Mouse (Mus musculus) heart, embryonic 14.5 days (tissue): ENCODE measurements around the gene Cfap298. TPM values are rescaled to one million over a fixed set of nuclear protein-coding genes. Genes with fewer than 3 reads are reported as not detected.

Experiments used
- ATAC-seq: fragments of 200-750 bp; cut with Nextera tagmentation; 2 replicates; pipeline ENCODE4 v1.8.0; 2017; ENCODE audit warnings: low read depth, moderate TSS enrichment; ENCODE audit not compliant: insufficient number of reproducible peaks, insufficient read depth, low FRiP score
- H3K27ac ChIP-seq, 2 experiments: fragments of 200-500 bp in 1 of 2; fragments of 300-500 bp in 1 of 2; sonication (generic) in 1 of 2; replicated peaks in 1 of 2; 2 replicates each; pipeline ENCODE4 v1.5.1; 2012 to 2014; ENCODE audit warnings: low read depth in 2 of 2, low read length in 2 of 2, control low read depth in 1 of 2, mild to moderate bottlenecking in 1 of 2, mixed read lengths in 1 of 2; ENCODE audit not compliant: control insufficient read depth in 1 of 2, insufficient read depth in 1 of 2
- H3K27me3 ChIP-seq: fragments of 300-500 bp; sonication (generic); 2 replicates; pipeline ENCODE4 v1.6.1; 2014; ENCODE audit warnings: mild to moderate bottlenecking, low read length, control low read depth; ENCODE audit not compliant: control insufficient read depth, insufficient read depth
- H3K36me3 ChIP-seq: fragments of 300-500 bp; sonication (generic); 2 replicates; pipeline ENCODE4 v1.6.1; 2014; ENCODE audit warnings: mild to moderate bottlenecking, control low read depth, low read length, mixed read lengths; ENCODE audit not compliant: control insufficient read depth, insufficient read depth
- H3K4me1 ChIP-seq, 2 experiments: fragments of 200-500 bp in 1 of 2; fragments of 300-500 bp in 1 of 2; sonication (generic) in 1 of 2; 2 replicates each; pipeline ENCODE4 v1.6.1; 2012 to 2014; ENCODE audit warnings: low read length in 2 of 2, control low read depth in 1 of 2, mixed read lengths in 1 of 2; ENCODE audit not compliant: control insufficient read depth in 2 of 2, insufficient read depth in 2 of 2
- H3K4me2 ChIP-seq: fragments of 300-500 bp; sonication (generic); 2 replicates; pipeline ENCODE4 v1.6.1; 2014; ENCODE audit warnings: mild to moderate bottlenecking, low read length
- H3K4me3 ChIP-seq, 2 experiments: fragments of 200-500 bp in 1 of 2; fragments of 300-500 bp in 1 of 2; sonication (generic) in 1 of 2; 2 replicates each; pipeline ENCODE4 v1.5.1; 2012 to 2014; ENCODE audit warnings: low read length in 2 of 2, mild to moderate bottlenecking in 2 of 2, control low read depth in 1 of 2, low read depth in 1 of 2, moderate library complexity in 1 of 2; ENCODE audit not compliant: control insufficient read depth in 1 of 2, insufficient read depth in 1 of 2
- H3K9ac ChIP-seq: fragments of 300-500 bp; sonication (generic); 2 replicates; pipeline ENCODE4 v1.6.1; 2014; ENCODE audit warnings: mild to moderate bottlenecking, low read length
- H3K9me3 ChIP-seq: fragments of 300-500 bp; sonication (generic); 2 replicates; pipeline ENCODE4 v1.6.1; 2016; ENCODE audit warnings: low read length, control low read depth; ENCODE audit not compliant: control insufficient read depth
- WGBS: fragments of 180-500 bp; shearing (Covaris S2); extraction: QIAGEN DNeasy Blood & Tissue Kit; methylation state at CpG from one replicate; pipeline ENCODE4 v1.1.7; 2014; 5-methylcytosine and 5-hydroxymethylcytosine counted together
- polyA plus RNA-seq: library from polyadenylated mRNA; unstranded; fragments of >200 nt; fragmentation: Nextera tagmentation; extraction: Ambion mirVana; gene quantifications from 2 replicates; pipeline ENCODE4 v1.2.1, GENCODE M21; 2014

The Cfap298 gene
- polyA plus RNA-seq, 1 experiment from 2014 or later = 36.6 TPM

DNA sequence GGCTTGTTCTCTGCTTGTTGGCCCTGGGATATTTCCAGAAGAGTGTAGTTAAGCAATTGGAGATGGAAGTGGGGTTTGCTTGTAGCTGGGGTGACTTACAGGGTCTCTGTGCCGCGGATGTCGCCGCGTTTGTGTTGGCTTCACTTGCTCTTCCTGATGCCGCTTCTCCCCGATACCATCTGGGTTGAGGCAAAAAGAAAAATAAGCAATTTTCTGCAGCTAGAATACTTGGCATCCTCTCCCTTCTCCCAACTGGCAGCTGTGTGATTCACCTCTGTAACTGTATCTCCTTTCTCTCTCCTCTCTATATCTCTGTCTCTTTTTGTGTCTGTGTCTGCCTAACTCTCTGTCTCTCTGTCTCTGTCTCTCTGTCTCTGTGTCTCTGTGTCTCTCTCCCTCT is 41.9 kb downstream of the Cfap298 start:
- 0 out of 2 replicates have a peak, but pooled peaks cover 2% of the 10 kb centered on the region for H3K9me3 ChIP-seq
- H3K27me3 ChIP-seq = no peaks in the 10 kb centered on the region
- no peak for ATAC-seq
- H3K9ac ChIP-seq = no peak overlapping the region
- H3K4me1 ChIP-seq = peaks cover 11 to 15% of the 10 kb centered on the region in 2 experiments
- 78% methylated on average over 7 of the region's 7 CpGs for WGBS
- no peak overlapping the region for H3K4me2 ChIP-seq
- H3K27ac ChIP-seq = 0 out of 4 replicates have a peak overlapping the region, but pooled peaks of 1 of the 2 experiments have one; percentile 3
- H3K4me3 ChIP-seq = no peak overlapping the region
- no peaks in the 10 kb centered on the region for H3K36me3 ChIP-seq

DNA sequence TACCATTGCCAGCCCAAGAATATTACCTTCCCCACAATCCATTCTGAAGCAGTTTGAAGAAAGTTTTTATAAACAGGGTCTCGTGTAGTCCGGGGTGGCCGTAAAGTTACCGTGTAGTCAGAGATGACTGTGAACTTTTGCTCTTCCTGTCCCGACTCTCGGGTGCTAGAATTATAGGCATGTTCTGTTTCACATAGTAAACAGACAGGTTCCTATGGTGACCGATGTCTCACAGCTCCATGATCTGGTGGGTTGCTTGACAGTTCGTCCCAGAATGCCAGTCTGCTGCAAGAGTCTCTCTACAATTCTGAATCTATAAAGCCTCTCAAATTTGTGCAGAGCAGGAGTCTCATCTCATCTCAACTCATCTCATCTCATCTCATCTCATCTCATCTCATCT is 42.8 kb downstream of the Cfap298 start:
- Histone ChIP-seq H3K9me3 (0 out of 2 replicates have a peak, but pooled peaks cover 3% of the 10 kb centered on the region), H3K27ac (no peak overlapping the region), H3K27me3 (no peaks in the 10 kb centered on the region), H3K4me3 (no peak overlapping the region), H3K9ac (no peak overlapping the region), H3K4me1 (peaks cover 11 to 15% of the 10 kb centered on the region in 2 experiments), H3K4me2 (peak overlapping the region; percentile 35), H3K36me3 (no peaks in the 10 kb centered on the region)
- WGBS = 20% methylated on average over 8 of the region's 8 CpGs
- ATAC-seq = peak; percentile 49; the same call in 1 of the 2 replicates

DNA sequence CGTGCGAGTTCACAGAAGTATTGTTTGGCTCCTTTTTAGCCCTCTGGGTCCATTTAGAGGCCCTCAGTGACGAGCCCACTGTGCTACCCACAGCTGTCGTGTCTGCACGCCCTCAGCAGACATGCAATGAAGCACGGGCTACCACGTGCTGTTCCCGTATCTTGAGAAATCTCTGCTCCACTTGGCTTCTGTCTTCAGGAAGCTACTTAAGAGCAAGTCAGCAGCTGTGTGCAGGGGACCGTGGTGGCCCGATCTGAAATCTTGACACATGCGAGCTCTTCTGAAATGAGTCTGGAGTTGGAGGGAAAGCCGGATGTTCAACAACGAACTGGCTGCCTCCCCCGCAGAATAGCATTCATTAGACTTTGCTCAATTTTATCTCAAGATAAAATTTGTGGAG is 43.3 kb downstream of the Cfap298 start:
- Histone ChIP-seq H3K4me2 (peak overlapping the region; percentile 35), H3K4me1 (peaks cover 11 to 15% of the 10 kb centered on the region in 2 experiments), H3K36me3 (no peaks in the 10 kb centered on the region), H3K4me3 (no peak overlapping the region), H3K27ac (peak overlapping the region; percentile 20 to 64; a peak in 2 of 4 replicates), H3K9me3 (0 out of 2 replicates have a peak, but pooled peaks cover 3% of the 10 kb centered on the region), H3K27me3 (no peaks in the 10 kb centered on the region), H3K9ac (peak overlapping the region; percentile 21; the same call in 1 of the 2 replicates)
- ATAC-seq = 0 out of 2 replicates have a peak, but pooled peaks have one; percentile 23
- 37% methylated on average over 14 of the region's 14 CpGs for WGBS

DNA sequence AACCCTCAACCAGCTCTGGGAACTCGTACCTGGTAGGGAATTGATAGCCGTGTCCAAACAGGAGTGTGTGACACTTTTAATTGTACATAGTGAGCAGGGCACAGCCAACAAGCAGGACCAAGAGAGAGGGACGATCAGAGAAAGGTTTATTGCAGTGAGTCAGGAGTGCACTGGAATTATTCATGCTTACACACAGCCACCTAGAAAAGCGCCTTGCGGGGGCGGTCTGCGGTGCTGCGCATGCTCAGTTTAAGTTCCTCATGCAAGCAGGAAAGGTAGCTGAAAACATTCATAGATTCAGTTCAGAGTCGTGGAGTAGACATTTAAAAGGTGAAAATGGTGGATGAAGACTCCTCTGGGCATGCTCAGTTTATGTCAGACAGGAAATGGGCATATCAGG is 44.2 kb downstream of the Cfap298 start:
- Histone ChIP-seq H3K9ac (no peak overlapping the region), H3K4me3 (no peak overlapping the region), H3K27me3 (no peaks in the 10 kb centered on the region), H3K36me3 (no peaks in the 10 kb centered on the region), H3K9me3 (0 out of 2 replicates have a peak, but pooled peaks cover 3% of the 10 kb centered on the region), H3K27ac (no peak overlapping the region), H3K4me1 (peaks cover 18 to 24% of the 10 kb centered on the region in 2 experiments), H3K4me2 (no peak overlapping the region)
- WGBS = 89% methylated on average over 9 of the region's 9 CpGs
- ATAC-seq = no peak

DNA sequence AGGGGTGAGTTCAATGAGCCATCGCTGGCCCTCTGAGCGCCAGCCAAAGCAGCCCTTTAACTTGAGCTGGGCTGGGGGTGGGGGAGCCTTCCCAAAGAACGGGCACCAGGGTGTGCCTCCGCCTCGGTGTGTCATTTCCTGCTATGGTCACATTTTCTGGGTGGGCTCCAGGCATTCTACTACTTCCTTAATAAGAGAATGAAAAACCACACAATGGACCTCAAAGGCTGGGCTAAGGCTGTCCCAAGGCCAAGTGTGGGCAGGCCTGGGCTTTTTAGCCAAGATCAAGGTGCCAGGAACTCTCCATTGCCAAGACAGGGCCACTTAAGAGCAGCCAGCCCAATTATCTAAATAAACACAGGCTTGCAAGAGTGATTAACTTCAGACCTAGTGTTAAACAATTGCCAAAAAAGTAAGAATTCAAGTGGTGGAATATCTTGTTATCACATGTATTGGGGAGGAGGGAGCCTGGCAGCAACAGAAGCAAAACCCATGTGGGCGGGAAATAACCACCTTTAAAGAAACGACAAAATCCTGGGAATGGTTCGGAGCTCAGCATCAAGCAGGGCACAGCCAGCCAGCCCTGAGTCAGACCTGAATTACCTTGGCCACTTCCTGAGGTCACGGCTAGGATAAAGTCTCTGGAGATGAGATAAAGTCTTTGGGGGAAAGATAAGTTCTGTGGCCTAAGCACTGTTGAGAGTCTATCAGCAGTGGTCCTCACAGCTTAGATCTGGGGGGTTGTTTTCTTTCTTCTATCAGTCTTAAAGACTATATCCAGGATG is 48.9 kb downstream of the Cfap298 start:
- Histone ChIP-seq H3K9me3 (0 out of 2 replicates have a peak, but pooled peaks cover 3% of the 10 kb centered on the region), H3K27me3 (no peaks in the 10 kb centered on the region), H3K36me3 (no peaks in the 10 kb centered on the region), H3K27ac (peak overlapping the region; percentile 14 to 55), H3K9ac (no peak overlapping the region), H3K4me3 (no peak overlapping the region), H3K4me1 (peaks cover 22 to 30% of the 10 kb centered on the region in 2 experiments), H3K4me2 (no peak overlapping the region)
- peak; percentile 73 for ATAC-seq
- WGBS = 49% methylated on average over 9 of the region's 9 CpGs

DNA sequence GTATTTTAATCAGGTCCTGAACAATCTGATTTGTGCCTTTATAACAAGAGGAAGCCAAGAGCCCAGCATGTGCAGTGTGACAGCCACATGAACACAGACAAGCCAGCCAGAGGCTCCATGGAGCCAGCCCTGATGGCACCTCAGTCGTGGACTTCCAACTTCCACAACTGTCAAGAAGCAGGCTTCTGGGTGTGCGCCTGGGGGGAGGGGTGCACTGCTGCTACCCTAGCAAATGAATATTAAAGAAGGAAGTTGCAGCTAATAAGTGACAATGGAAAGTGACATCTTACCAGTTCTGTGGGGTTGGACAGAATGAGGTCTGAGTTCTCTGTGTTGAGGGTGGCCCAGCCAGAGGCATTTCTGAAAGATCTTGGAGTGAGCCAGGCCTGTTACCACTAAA is 49.6 kb downstream of the Cfap298 start:
- Histone ChIP-seq H3K4me1 (peaks cover 22 to 27% of the 10 kb centered on the region in 2 experiments), H3K9me3 (0 out of 2 replicates have a peak, but pooled peaks cover 3% of the 10 kb centered on the region), H3K27me3 (no peaks in the 10 kb centered on the region), H3K27ac (peak overlapping the region; percentile 14 to 55), H3K36me3 (no peaks in the 10 kb centered on the region), H3K4me2 (no peak overlapping the region), H3K9ac (no peak overlapping the region), H3K4me3 (no peak overlapping the region)
- WGBS = 66% methylated on average over 2 of the region's 2 CpGs
- ATAC-seq = no peak

DNA sequence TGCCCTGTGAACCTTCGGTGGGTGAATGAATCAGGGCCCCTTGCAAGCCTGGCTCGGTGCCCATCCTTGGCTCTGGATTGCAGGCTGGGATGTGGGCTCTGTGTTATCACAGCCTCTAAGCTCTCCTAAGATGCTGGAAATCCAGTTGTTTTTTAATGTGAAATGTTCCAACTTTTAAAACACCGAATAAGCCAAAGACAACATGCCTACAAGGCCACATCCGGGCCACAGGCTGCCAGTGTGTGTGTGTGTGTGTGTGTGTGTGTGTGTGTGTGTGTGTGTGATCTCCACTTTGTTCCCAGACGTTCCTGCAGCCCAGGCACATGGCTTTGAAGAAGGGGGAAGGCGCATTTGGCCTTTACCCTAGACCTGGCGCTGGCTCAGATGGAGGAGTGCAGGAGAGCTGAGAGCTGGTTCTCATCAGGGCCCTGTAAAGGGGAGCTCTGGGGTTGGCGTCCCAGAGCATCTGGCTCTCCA is 52.4 kb downstream of the Cfap298 start:
- H3K4me2 ChIP-seq = no peak overlapping the region
- no peaks in the 10 kb centered on the region for H3K9me3 ChIP-seq
- H3K4me3 ChIP-seq = no peak overlapping the region
- no peak overlapping the region; the same call in 1 of the 2 replicates for H3K9ac ChIP-seq
- no peaks in the 10 kb centered on the region for H3K27me3 ChIP-seq
- ATAC-seq = peak; percentile 65
- WGBS = 37% methylated on average over 8 of the region's 8 CpGs
- peaks cover 22 to 27% of the 10 kb centered on the region in 2 experiments for H3K4me1 ChIP-seq
- H3K27ac ChIP-seq = peak overlapping the region; percentile 39 to 66; a peak in 3 of 4 replicates
- H3K36me3 ChIP-seq = no peaks in the 10 kb centered on the region
